Mouse (Mus musculus) hindbrain, embryonic 10.5 days (tissue): ENCODE data around the gene Pcgf2. TPM values are rescaled to one million over a fixed set of nuclear protein-coding genes. Genes with fewer than 3 reads are reported as not detected.

ENCODE experiments used
- DNase-seq: peaks from one replicate; pipeline ENCODE4 v3.0.0-alpha.2; 2017; ENCODE audit warnings: low spot score
- H3K27ac ChIP-seq: fragments of 300-500 bp; sonication (generic); 2 replicates; pipeline ENCODE4 v1.5.1; 2016; ENCODE audit warnings: mild to moderate bottlenecking, moderate library complexity
- H3K27me3 ChIP-seq: fragments of 300-500 bp; sonication (generic); 2 replicates; pipeline ENCODE4 v1.6.1; 2016; ENCODE audit warnings: mild to moderate bottlenecking; ENCODE audit not compliant: poor library complexity, insufficient read depth, severe bottlenecking
- H3K36me3 ChIP-seq: fragments of 300-500 bp; sonication (generic); 2 replicates; pipeline ENCODE4 v1.6.1; 2016; ENCODE audit warnings: mild to moderate bottlenecking, moderate library complexity
- H3K4me1 ChIP-seq: fragments of 300-500 bp; sonication (generic); replicated peaks from 2 replicates; pipeline ENCODE4 v1.6.1; 2016; ENCODE audit warnings: mild to moderate bottlenecking
- H3K4me3 ChIP-seq: fragments of 300-500 bp; sonication (generic); 2 replicates; pipeline ENCODE4 v1.5.1; 2016; ENCODE audit warnings: mild to moderate bottlenecking, moderate library complexity
- H3K9me3 ChIP-seq: fragments of 300-500 bp; sonication (generic); 2 replicates; pipeline ENCODE4 v1.6.1; 2016; ENCODE audit warnings: mild to moderate bottlenecking, moderate library complexity
- WGBS: fragments of 180-500 bp; shearing (Covaris S2); methylation state at CpG from one replicate; pipeline ENCODE4 v1.1.7; 2016; 5-methylcytosine and 5-hydroxymethylcytosine counted together
- polyA plus RNA-seq: library from polyadenylated mRNA; unstranded; fragments of >200 nt; fragmentation: Nextera tagmentation; extraction: Ambion mirVana; gene quantifications from 2 replicates; pipeline ENCODE4 v1.2.1, GENCODE M21; 2016

The Pcgf2 gene
- polyA plus RNA-seq, 1 experiment from 2014 or later = 17.0 TPM

DNA sequence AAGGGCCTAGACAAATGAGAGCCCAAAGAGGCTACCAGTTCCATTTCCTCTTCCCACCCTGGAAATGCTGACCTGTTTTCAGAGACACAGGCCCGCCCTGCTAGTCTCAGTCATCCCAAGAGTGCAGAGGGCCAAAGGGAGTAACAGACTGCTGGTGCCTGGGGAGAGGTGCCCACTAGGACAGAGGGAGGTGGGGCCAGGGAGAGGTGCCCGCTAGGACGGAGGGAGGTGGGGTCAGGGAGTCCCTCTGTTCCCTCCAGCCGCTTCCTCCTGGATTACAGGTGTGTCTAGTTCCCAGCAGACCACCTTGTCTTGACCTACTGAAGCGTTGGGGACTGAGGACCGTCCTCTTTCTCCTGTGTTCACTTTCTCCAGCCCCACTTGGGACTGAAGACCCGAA lies 15.5 kb downstream of the Pcgf2 start:
- H3K4me1 ChIP-seq = peaks cover 43% of the 10 kb centered on the region
- H3K4me3 ChIP-seq = no peak overlapping the region; the same call in 1 of the 2 replicates

DNA sequence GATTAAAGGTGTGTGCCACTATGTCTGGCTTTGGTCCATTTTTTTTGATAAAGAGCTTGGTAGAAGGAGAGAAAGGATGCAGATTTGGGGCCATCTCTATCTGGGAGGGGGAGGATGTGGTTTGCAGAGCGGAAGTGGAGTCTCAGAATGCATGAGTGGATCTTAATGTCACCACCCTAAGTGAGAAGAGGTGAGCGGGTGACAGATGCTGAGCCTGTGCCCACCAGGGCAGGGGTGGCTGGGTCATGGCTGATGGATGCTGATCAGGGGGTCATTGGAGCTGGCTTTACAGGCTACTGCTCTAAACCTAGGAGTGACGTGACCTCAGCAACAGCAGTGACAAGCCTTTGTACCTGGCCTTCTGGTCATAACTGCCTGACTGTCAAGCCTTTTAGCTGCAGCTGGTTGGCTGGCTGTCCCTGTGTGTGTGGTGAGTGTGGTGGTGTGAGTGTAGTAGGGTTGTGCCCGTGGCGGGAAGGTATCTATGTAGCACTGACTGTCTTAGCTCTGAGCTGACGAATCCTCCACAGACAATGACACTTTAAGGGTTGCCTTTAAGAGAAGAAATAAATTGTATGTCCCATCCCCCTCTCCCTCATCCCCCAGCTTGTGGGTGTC lies 16.1 kb downstream of the Pcgf2 start:
- H3K36me3 ChIP-seq = peaks cover 66% of the 10 kb centered on the region
- WGBS = 83% methylated on average over 6 of the region's 6 CpGs

More for the DNA sequence above, 15.5 kb downstream of the Pcgf2 start:
- H3K9me3 ChIP-seq = no peaks in the 10 kb centered on the region
- 39% methylated on average over 7 of the region's 7 CpGs for WGBS
- peaks cover 64% of the 10 kb centered on the region for H3K36me3 ChIP-seq
- peak overlapping the region; percentile 1 for H3K27ac ChIP-seq
- DNase-seq = no peak
- no peaks in the 10 kb centered on the region for H3K27me3 ChIP-seq

DNA sequence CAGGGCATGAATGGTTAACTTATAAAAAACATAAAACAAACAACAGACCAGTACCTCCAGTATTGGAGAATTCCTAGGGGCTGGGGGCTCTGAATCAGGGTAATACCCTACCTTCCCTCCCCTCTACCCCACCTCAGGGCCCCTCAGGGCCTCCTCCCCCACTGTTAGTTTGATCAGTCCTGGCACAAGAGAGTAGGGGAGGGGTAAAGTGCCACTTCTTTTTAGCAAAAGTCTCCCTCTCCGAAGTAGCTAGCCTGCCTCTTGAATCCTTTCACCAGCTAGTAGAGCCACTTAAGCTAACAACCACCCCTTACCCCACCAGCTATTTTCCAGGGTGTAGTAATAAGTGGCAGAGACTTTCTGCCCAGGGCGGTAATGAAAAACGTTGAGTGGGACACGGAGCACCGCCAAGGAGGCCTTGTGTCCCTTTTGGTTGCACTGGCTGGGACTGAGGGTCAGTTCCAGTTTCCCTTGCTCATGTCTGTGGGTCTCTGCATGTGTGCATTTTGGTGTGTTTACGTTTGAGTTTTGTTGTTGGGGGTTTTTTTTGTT lies 17.7 kb downstream of the Pcgf2 start:
- peaks cover 66% of the 10 kb centered on the region for H3K36me3 ChIP-seq
- WGBS = 77% methylated on average over 6 of the region's 6 CpGs
- no peak overlapping the region for H3K27ac ChIP-seq
- DNase-seq = no peak
- H3K4me3 ChIP-seq = no peak overlapping the region
- H3K4me1 ChIP-seq = peaks cover 52% of the 10 kb centered on the region
- H3K27me3 ChIP-seq = no peaks in the 10 kb centered on the region; the same call in 1 of the 2 replicates
- H3K9me3 ChIP-seq = no peaks in the 10 kb centered on the region

More for the DNA sequence above, 16.1 kb downstream of the Pcgf2 start:
- Histone ChIP-seq H3K27me3 (no peaks in the 10 kb centered on the region), H3K4me3 (no peak overlapping the region), H3K4me1 (peaks cover 43% of the 10 kb centered on the region), H3K9me3 (no peaks in the 10 kb centered on the region), H3K27ac (no peak overlapping the region)
- DNase-seq = no peak

DNA sequence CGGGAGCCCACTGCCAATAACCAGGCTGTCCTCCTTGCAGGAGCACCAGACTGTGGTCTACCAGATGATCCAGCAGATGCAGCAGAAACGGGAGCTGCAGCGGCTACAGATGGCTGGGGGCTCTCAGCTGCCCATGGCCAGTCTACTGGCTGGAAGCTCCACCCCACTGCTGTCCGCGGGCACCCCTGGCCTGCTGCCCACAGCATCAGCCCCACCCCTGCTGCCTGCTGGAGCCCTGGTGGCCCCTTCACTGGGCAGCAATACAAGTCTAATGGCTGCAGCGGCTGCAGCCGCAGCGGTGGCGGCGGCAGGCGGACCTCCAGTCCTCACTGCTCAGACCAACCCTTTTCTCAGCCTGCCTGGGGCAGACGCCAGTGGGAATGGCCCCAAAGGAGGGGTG lies 19.9 kb downstream of the Pcgf2 start:
- WGBS = 83% methylated on average over 12 of the region's 12 CpGs
- H3K27ac ChIP-seq = peak overlapping the region; percentile 16; the same call in 1 of the 2 replicates
- DNase-seq = no peak
- peaks cover 83% of the 10 kb centered on the region for H3K36me3 ChIP-seq
- H3K27me3 ChIP-seq = no peaks in the 10 kb centered on the region; the same call in 1 of the 2 replicates
- peaks cover 52% of the 10 kb centered on the region for H3K4me1 ChIP-seq
- H3K4me3 ChIP-seq = no peak overlapping the region; the same call in 1 of the 2 replicates
- no peaks in the 10 kb centered on the region for H3K9me3 ChIP-seq

DNA sequence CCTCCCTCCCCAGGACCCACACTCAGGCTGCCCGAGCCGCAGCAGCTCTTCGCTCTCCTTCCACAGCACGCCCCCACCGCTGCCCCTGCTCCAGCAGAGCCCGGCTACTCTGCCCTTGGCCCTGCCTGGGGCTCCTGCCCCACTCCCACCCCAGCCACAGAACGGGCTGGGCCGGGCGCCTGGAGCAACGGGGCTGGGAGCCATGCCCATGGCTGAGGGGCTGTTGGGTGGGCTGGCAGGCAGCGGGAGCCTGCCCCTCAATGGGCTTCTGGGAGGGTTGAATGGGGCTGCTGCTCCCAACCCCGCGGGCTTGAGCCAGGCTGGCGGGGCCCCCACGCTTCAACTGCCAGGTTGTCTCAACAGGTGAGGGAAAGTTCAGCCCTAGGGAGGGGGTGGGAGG lies 22.0 kb downstream of the Pcgf2 start:
- Histone ChIP-seq H3K27me3 (no peaks in the 10 kb centered on the region; the same call in 1 of the 2 replicates), H3K36me3 (peaks cover 96% of the 10 kb centered on the region), H3K27ac (peak overlapping the region; percentile 73), H3K9me3 (no peaks in the 10 kb centered on the region), H3K4me3 (no peak overlapping the region), H3K4me1 (peaks cover 39% of the 10 kb centered on the region)
- DNase-seq = no peak
- 79% methylated on average over 15 of the region's 15 CpGs for WGBS

DNA sequence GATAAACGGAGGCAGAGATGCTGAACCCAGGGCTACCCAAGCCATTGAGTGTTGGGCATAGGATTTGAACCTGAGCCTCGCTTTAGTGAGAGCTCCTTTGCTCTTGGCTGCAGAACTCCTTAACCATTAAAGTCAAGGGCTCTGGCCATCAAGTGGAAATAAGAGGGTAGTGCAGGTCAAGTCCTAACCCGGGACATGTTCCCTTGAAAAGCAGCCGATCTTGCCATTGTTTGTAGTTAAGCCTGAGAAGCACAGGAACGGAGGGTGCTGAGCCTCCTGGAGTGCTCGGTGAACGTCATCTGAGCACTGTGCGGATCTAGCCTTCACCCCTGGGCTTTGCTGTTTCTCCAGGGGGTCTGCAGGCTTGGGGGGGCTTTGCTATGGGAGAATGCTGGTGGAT lies 22.5 kb downstream of the Pcgf2 start:
- 56% methylated on average over 8 of the region's 8 CpGs for WGBS
- Histone ChIP-seq H3K9me3 (no peaks in the 10 kb centered on the region), H3K4me1 (peaks cover 40% of the 10 kb centered on the region), H3K36me3 (peaks cover 98% of the 10 kb centered on the region), H3K27me3 (no peaks in the 10 kb centered on the region; the same call in 1 of the 2 replicates), H3K4me3 (no peak overlapping the region), H3K27ac (peak overlapping the region; percentile 73)
- no peak for DNase-seq

DNA sequence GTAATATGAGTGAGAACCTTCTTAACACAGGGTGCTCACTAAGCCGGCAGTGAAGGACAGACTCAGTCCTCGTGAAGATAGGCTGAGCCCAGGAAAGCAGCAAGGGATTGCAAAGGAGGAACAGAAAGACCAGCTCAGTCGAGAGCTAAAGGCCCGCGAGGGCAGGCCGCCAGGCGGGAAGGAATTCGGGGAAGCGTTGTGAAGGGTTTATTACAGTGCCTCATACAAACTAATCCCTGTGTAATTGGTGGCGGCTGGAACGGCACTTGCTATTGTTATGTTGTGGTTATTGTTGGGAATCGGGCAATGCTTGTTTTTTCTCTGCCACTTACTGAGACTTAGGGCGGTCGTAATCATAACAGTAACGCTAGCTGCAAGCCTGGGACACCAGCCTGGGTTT lies 22.9 kb downstream of the Pcgf2 start:
- no peak for DNase-seq

DNA sequence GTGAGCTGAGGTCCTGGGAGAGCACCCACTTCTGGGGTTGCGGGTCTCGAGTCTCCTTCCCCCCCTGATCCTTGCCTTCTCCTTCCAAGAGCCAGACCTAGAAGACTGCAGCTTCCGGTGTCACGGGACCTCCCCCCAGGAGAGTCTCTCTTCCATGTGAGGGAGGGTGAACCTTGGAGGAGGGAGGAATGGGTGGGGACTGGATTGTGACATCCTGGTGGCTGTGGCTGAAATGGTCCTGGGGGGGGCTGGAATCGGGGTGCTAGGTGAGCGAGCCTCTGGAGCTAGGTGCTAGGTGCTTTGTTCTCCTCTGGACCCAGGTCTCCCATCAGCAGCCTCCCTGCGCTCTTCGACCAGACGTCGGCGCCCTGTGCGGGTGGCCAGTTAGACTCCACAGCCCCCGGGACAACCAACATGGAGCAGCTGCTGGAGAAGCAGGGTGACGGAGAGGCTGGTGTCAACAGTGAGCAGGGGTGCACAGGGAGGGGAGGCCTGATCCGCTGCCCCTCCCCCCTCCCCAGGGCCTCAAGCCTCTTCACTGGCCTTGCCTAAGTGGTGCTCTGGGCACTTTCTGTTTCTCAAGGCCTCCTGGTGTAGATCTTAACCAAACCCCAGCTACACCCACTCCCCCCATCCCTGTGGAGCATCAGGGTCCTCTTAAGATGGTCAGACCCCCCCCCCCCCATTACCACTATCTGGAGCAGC lies 24.1 kb downstream of the Pcgf2 start:
- Histone ChIP-seq H3K4me3 (no peak overlapping the region), H3K36me3 (peaks cover 99% of the 10 kb centered on the region), H3K27ac (peak overlapping the region; percentile 50), H3K27me3 (no peaks in the 10 kb centered on the region; the same call in 1 of the 2 replicates), H3K9me3 (no peaks in the 10 kb centered on the region), H3K4me1 (peaks cover 42% of the 10 kb centered on the region)
- no peak for DNase-seq
- 88% methylated on average over 15 of the region's 15 CpGs for WGBS

More for the DNA sequence above, 22.9 kb downstream of the Pcgf2 start:
- H3K4me1 ChIP-seq = peaks cover 40% of the 10 kb centered on the region
- no peaks in the 10 kb centered on the region; the same call in 1 of the 2 replicates for H3K27me3 ChIP-seq
- H3K27ac ChIP-seq = peak overlapping the region; percentile 73
- no peak overlapping the region for H3K4me3 ChIP-seq
- peaks cover 99% of the 10 kb centered on the region for H3K36me3 ChIP-seq
- WGBS = 66% methylated on average over 15 of the region's 15 CpGs
- no peaks in the 10 kb centered on the region for H3K9me3 ChIP-seq

DNA sequence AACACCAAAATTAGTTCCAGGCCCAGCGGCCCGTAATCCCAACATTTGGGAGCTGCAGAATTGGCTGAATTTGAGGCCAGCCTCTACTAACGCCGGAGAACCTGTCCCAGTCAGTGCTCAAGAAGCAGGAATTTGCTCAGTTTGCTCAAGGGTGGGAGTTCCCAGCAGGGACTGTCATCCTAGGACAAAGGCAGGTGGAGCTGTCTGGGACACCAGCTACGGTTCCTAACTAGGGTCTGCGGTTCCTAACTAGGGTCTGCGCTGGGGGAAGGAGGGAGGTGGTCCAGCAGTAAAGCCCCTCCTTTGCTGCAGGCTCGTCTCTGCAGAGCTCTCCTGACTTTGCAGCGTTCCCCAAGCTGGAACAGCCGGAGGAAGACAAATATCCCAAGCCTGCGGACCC lies 27.1 kb downstream of the Pcgf2 start:
- Histone ChIP-seq H3K36me3 (peaks cover 100% of the 10 kb centered on the region), H3K4me3 (no peak overlapping the region), H3K27ac (no peak overlapping the region), H3K27me3 (0 out of 2 replicates have a peak, but pooled peaks cover 2% of the 10 kb centered on the region), H3K4me1 (peaks cover 60% of the 10 kb centered on the region), H3K9me3 (no peaks in the 10 kb centered on the region)
- DNase-seq = no peak
- WGBS = 80% methylated on average over 11 of the region's 11 CpGs

DNA sequence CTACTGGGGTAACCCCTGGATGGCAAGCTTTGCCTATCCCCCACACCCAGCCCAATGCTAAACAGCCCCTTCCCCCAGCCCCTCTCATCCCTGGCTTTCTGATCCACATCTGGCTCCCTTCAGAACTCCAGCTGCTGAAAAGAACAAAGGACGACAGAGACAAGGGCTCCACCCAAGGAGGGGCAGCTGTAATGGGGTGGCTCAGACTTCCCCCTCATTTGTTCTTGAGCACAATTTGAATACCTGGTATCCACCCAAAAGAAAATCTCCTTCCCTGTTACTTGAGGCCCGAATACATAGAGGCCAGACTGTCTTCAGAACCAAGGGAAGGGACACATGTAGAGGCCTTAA lies 29.1 kb downstream of the Pcgf2 start:
- Histone ChIP-seq H3K27ac (peak overlapping the region; percentile 16; the same call in 1 of the 2 replicates), H3K4me3 (no peak overlapping the region), H3K4me1 (peaks cover 50% of the 10 kb centered on the region), H3K36me3 (peaks cover 100% of the 10 kb centered on the region), H3K27me3 (0 out of 2 replicates have a peak, but pooled peaks cover 2% of the 10 kb centered on the region), H3K9me3 (no peaks in the 10 kb centered on the region)
- WGBS = 48% methylated on average over 2 of the region's 2 CpGs
- DNase-seq = no peak

DNA sequence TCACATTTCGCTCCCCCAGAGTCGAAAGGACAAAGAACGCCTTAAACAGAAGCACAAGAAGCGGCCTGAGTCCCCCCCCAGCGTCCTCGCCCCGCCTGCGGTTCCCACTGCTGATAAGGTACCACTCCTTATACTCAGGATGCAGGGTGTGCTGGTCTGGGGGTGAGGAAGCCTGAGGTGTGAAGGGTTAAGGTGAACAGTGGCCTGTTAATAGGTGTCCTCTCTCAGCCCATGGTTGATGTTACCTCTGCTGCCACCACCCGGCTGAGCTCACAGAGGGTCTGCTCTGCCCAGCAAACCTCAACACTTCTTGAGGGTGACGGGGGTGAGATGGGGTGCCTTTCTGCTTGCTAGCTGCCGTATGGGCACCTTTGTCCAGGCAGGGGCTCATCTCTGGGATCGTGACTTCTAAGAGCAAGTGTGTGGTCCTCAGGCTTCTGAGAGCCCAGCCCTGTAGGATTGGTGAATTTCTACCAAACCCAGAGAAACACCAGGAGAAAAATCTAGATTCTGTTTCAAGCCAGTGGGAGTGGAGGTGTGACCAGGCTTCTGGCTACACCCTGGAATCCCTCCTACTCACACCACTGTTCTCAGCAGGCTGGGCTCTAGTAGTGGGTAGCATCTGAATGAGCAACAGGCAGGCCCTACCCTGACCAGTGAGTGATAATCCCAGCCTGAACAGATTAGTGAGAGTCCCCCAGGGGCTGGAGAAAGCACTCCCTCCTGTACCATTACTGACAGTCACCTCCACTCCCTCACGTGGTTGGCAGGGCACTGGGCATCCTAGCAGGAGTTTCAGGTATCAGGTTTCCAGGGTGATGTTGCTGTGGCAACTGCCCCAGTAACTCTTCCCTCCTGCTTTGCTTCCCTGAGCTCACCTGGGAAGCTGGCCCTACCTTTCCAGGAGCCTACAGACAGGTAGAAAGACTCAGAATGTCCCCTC lies 29.8 kb downstream of the Pcgf2 start:
- DNase-seq = no peak
- WGBS = 66% methylated on average over 13 of the region's 13 CpGs
- Histone ChIP-seq H3K9me3 (no peaks in the 10 kb centered on the region; the same call in 1 of the 2 replicates), H3K4me3 (no peak overlapping the region), H3K4me1 (peaks cover 49% of the 10 kb centered on the region), H3K36me3 (peaks cover 100% of the 10 kb centered on the region), H3K27me3 (0 out of 2 replicates have a peak, but pooled peaks cover 2% of the 10 kb centered on the region), H3K27ac (peak overlapping the region; percentile 16; the same call in 1 of the 2 replicates)

DNA sequence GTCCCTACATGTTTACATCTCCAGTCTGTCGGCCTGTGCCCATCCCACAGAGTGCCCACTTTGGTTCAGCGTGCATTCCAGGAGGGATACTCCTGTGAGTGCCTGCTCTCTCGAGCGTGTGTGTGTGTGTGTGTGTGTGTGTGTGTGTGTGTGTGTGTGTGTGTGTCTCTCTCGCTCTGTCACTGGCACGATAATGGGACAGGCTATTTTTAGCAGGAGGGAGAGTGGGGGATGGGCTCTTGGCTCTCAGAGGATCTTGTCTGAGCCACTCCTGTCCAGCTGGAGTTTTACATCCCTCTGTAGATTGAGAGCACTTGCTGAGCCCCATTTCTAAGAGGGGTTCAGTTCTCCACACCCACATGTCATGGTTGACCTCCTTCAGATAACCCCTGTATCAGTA lies 30.5 kb downstream of the Pcgf2 start:
- Histone ChIP-seq H3K27ac (no peak overlapping the region; the same call in 1 of the 2 replicates), H3K27me3 (0 out of 2 replicates have a peak, but pooled peaks cover 2% of the 10 kb centered on the region), H3K4me3 (no peak overlapping the region), H3K4me1 (peaks cover 55% of the 10 kb centered on the region), H3K36me3 (peaks cover 99% of the 10 kb centered on the region), H3K9me3 (no peaks in the 10 kb centered on the region; the same call in 1 of the 2 replicates)
- 48% methylated on average over 6 of the region's 6 CpGs for WGBS
- no peak for DNase-seq
